Mouse (Mus musculus) mesoderm, embryonic 11.5 days (tissue): Measurements from ENCODE around the gene Taf8.

ENCODE experiments used
- DNase-seq: peaks from one replicate; pipeline ENCODE4 v3.0.0-alpha.2; 2012; ENCODE audit warnings: low read depth, low spot score

Gene Taf8

GRCm38 (mm10) chr17:47484993-47485392, 17.1 kb downstream of the Taf8 start:
- no peak for DNase-seq

DNA sequence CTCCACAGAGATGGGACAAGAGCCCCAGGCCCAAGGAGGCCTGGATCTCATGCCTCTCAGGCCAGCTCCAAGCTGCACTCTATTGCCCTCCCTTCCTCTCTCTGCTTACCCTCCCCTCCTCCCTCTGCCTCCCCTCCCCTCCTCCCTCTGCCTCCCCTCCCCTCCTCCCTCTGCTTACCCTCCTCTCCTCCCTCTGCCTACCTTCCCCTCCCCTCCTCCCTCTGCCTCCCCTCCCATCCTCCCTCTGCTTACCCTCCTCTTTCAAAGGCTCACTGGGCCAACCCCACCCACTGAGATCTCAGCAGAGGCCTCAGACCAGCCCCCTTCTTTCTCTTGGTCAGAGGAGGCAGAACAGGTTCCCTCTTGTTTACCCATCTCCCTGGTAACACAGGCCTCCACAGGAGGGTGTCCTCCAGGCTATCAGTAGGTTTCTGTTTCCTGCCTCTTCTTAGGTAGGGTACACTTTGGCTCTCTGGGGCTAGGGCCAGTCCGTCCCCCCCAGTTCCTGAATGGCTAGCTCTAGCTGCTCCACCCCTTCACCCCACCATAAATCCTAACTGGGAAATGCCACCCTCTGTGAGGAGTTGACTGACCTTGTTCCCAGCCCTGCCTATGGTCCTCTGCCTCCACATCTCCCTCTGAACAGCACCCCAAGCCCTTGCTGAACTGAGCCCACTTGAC, 17.7 kb downstream of the Taf8 start:
- DNase-seq = peak; percentile 61

DNA sequence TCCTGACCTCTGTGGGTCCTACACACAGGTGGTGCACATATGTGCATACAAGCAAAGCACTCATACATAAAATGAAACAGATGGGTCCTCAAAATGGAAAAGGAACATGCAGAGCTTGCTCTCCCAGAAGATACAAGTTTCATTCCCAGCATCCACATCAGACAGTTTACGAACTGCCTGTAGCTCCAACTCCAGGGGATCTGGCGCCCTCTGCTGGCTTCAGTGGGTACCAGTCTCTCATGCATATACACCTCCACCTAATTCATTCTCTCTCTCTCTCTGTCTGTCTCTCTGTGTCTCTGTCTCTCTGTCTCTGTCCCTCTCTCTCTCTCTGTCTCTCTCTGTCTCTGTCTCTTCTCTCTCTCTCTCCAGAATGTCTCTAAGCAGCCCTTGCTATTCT, 19.7 kb downstream of the Taf8 start:
- peak; percentile 72 for DNase-seq

DNA sequence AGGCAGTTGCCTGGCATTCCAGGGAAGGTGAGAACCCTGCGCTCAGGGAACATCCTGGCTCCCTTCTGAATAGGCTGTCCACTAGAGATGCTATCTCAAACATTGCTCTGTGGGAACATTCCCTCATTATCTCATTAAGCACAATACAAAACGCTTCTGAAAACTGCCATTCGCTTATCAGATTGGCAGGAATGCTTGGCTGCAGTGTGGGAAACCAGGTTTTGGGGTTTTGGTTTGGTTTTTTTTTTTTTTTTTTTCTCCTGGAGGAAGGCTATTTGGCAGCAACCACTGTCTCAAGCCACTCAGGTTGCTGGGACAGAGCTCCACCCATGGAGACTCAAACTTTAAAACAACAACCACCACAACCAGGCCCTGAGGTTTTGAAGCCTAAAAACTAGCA, 22.2 kb downstream of the Taf8 start:
- no peak for DNase-seq

GRCm38 (mm10) chr17:47475714-47476113, 26.4 kb downstream of the Taf8 start:
- DNase-seq = no peak

- no peak for DNase-seq
These were observed 26.9 kb downstream of the Taf8 start for GRCm38 (mm10) chr17:47475181-47475580.

DNA sequence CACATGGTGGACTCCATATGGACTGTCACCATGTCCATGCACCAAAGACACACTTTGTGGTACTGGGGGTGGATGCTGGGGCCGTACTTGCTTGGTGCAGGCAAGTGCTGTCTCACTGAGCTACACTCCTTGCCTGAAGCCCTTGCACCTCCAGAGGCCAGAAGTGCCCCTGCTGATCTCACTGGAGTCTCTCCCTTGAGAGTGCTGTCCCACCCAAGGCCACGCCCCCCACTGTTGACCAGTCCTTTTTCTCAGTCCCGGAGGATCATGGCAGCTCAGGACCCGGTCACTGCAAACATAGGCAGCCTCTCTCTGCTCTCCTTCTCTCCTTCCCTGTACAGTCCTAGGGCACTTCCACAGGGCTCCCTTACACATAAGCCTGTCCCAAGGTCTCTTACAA, 27.8 kb downstream of the Taf8 start:
- DNase-seq = no peak

- DNase-seq = peak; percentile 44
These were observed 28.6 kb downstream of the Taf8 start for GRCm38 (mm10) chr17:47473434-47473974.

DNA sequence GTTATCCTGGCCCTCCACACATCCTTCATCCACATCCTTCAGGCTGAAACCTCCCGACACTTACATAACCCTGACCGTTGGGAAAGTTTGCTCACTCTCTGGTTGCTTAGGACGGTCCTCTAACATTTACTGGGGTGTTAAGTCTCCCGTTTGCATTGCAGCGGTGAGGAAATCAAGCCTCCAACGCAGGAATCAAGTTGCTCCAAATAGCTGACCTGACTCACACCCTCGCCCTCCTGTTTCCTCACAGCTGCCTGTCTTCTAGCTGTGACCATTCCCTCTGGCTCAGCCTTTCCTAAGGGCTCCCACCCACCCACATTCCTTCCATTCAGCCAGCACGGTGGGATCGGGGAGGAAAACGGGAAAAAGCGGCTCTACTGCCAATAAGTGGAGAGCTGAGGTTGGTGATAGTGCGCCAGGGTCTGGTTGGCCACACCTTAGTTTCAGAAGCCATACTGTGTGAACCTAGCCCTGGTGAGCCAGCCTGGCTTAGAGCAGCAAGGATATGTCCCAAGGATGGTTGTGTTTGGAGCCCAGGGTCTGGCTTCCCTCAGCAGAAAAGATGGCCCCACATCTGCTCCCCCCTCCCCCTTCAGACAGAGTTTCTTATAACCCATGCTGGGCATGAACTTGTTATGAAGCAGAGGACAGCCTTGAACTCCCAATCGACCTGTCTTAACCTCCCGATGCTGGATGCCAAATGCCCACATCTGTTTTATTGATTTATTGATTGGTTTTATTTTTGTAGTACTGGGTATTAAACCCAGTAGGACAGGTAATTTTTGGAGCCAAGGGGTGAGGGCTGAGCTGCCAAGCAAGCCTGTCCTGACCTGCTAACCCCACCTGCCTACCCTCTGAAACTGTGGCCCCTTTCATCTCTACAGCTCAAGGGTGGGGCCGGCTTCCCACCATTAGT, 29.4 kb downstream of the Taf8 start:
- DNase-seq = no peak

- no peak for DNase-seq
These were observed 31.4 kb downstream of the Taf8 start for GRCm38 (mm10) chr17:47470686-47471085.

GRCm38 (mm10) chr17:47470121-47470520, 32.0 kb downstream of the Taf8 start:
- DNase-seq = no peak

DNA sequence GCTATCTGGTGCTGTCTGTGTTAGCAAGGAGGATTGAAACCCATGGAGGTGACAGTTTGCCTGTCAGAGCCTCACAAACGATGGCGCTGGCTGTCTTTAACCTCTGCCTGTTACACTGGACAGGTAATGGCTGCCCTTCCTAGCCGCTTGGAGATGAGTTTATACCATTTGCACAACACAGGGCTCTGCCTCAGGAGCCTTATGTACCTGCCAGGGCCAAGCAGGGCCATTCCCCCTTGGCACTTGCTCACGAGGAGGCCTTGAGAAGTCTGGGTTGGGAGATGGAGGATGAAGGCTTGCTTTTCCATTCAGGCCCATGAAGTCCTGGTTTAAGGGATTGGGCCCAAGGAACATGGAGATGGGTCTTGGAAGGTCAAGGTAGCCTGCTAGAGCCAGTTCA, 32.5 kb downstream of the Taf8 start:
- DNase-seq = no peak

DNA sequence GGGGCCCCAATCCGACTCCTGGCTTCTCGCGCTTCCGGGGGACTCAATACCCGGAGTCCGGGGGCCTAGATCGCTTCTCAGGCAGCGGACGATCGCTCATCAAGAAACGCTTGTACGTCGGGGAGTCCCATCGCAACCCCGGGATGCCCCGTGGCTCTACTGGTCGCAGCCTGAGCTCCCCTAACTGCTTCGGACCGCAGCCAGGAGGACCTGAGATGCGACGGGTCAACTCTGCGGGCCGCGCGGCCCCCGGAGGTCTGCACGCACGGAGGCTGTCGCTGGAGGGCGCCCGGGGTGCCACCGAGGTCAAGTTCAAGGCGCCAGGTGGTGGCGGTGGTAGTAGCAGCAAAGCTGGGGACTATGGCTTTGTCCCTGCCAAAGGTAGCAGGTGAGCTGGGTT, 33.6 kb downstream of the Taf8 start:
- DNase-seq = no peak

DNA sequence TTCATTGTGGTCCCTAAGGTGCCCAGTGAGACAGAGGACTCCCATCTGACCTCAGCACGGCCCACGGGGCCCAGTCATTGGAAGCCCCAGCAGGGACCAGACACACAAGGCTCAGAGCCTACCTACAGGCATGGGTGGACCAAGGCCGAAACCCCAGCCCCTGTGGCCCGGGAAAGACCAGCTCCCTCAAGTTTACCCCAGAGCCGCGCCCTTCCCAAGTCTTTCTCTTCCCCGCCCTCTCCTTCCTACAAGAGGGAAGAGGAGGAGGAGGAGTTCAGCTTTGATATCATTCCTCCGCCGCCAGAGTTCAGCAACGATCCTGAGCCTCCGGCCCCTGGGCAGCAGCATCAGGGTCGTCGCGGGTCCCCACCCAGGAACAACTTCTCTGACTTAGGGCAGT, 34.0 kb downstream of the Taf8 start:
- no peak for DNase-seq

DNA sequence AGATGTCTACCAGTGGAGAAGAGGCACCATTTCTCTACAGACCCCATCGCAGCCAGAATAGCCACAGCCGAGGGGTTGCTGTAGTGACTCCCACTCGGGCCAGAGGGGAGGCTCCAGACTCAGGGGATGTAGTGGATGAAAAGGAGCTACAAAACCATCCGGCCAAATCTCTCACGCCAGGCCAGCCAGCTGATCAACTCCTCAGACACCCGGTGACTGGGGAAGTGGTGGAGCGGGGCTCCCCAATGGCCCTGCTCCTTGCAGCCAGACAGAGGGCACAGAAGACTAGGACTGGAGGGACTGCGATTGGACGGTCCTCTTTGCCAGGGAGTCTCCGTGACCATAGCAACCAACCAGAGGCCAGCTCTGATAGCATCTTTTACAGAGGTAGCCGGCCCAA, 34.4 kb downstream of the Taf8 start:
- DNase-seq = no peak

GRCm38 (mm10) chr17:47466284-47466683, 35.8 kb downstream of the Taf8 start:
- DNase-seq = no peak

DNA sequence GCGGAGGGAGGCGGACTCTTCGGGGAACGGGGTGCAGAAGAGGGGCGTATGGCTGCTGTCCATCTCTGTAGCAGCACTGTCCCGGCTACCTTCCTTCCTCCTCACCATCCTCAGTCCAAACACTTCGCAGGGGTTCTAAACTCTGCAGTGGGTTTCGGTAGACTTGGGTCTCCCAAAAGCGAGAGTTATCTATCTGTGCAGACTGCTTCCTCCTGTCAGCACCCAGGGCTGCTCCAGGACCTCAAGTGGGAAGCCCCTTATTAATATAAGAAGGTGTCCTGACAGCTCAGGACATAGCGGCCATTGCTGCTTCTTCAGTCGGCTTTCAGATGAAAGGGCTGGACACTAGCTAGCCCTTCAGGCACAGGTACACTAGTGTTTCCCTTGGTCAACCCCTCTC, 37.1 kb downstream of the Taf8 start:
- DNase-seq = no peak

DNA sequence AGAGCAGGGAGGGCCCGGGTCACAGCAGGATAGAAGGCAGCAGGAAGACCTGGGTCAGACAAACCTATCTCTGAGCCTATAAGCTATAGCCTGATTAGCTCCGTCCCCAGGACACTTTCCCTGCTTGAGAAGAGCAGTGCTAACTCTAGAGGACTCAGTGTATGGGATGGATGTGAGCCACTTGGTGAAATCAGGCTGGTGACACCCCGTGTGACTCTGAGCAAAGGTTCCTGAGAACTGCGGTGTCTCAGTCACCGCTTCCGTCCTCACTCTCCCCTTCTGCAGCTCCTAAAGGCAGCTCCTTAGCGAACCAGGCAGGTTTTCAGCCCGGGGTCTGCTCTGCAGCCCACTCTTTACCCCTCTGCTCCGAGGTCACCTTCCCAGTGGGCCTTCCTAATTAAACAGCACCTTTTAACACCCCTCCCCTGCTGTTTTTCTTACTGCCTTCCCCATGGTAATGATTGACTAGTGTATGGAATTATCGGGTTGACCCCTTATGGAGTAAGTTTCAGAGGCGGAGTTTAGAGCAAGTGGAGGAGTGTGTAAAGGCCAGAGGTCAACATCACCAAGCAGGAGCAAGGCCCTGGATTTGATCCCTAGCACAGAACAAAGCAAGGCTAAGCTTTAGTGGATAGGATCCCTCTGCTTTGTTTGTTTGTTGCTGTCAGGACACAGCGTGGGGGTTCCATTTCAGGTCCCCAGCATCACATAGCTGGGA, 37.7 kb downstream of the Taf8 start:
- DNase-seq = no peak

DNA sequence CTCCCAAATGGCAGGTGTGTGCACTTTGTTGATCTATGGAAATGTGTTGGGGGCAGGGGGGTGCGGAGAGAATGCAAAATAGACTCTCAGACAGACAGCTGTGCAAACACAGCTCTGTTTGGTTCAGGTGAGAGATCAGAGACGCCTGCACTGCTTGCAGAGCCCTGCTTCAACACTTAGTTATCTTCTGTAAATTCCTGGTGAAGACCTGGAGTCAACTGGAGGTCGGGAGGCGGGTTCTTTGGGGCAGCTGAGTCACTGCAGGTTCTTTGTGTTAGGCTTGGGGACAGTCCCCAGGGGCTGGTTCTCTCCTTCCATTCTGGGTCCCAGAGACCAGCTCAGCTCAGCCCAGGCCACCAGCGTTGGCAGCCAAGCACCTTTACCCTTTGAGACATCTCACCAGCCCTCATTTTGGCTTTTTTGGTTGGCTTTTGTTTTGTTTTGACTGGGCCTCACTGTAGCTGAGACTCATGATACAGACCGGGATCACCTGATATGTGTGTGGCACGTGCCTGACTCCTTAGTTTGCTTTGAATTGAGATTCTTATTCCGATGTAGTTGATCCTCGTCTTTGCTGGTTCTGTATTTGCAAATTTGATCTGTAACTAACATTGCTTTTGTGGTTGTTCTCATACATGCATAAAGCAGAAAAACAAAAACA, 39.2 kb downstream of the Taf8 start:
- DNase-seq = no peak

- no peak for DNase-seq
These were observed 39.9 kb downstream of the Taf8 start for GRCm38 (mm10) chr17:47462209-47462608.

GRCm38 (mm10) chr17:47461688-47462087, 40.4 kb downstream of the Taf8 start:
- no peak for DNase-seq
